Mouse (Mus musculus) left cerebral cortex, postnatal 4 days (tissue): Measurements from ENCODE around the gene Sdc3. TPM values are rescaled to one million over a fixed set of nuclear protein-coding genes. Genes with fewer than 3 reads are reported as not detected.
A peak's percentile ranks its signal among the peaks of the same experiment; 100 is the strongest.

Experiments
- DNase-seq: peaks from one replicate; pipeline ENCODE4 v3.0.0-alpha.2; 2022
- intact Hi-C: fragments of 180-260 bp; cut with DNase I; formaldehyde crosslinking; loops from one replicate; pipeline ENCODE4 v1.15.1; 2025
- total RNA-seq, 2 experiments: library from RNA; stranded (reverse); gene quantifications; 2 replicates each; pipeline ENCODE4 v1.2.3; 2021

The Sdc3 gene
- total RNA-seq, 2 experiments from 2014 or later = 455 to 494 TPM

GRCm38 (mm10) chr4:130867940-130868339 is 75.6 kb downstream of the Sdc3 start:
- DNase-seq = no peak
- intact Hi-C loops = no loop called here

DNA sequence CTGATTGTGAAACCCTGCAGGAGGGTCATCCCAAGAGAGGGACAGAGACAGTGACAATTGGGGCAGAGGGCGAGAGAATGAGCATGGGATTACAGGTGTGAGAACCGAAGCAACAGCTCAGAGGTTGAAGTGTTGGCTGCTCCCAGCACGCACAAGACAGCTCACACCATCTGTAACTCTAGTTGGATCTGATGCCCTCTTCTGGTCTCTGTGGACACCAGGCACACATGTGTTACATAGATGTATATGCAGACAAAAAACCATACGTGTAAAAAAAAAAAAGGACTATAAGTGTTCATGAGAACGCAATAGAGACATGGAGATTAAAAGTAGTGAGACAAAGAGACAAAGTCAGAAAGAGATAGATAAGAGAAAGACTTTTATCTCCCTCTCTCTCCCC is 76.5 kb downstream of the Sdc3 start:
- intact Hi-C loops = no loop called here
- DNase-seq = no peak

DNA sequence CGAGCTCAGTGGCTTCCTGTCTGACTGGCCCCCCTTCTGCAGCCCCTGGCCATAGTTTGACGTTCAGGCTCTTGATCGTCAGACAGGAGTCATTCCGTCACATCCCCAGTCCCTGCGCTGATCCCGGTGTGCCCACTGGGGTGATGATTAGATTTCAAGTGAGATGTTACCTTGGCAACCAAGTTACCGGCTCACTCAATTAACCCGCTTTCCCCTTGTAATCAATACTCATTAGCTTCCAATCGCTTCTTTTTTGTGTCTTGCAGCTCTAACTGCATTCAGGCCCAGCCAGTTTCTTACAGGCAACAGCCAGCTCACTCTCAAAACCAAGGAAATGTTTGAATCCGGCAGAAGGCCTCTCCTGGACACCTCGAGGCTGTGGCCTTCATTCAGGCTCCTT is 80.1 kb downstream of the Sdc3 start:
- intact Hi-C loops = no loop called here

GRCm38 (mm10) chr4:130873440-130873839 is 81.1 kb downstream of the Sdc3 start:
- peak; percentile 41 for DNase-seq
- intact Hi-C loops = no loop called here

More for the DNA sequence above, 80.1 kb downstream of the Sdc3 start:
- no peak for DNase-seq

GRCm38 (mm10) chr4:130874601-130875000 is 82.3 kb downstream of the Sdc3 start:
- intact Hi-C loops = no loop called here
- peak; percentile 96 for DNase-seq

Other genes starting within 250 kb of the Sdc3 start
- 100 to 1,000 TPM; 158 to 164 TPM for gene Nkain1, start 218.4 kb upstream of the Sdc3 start, total RNA-seq
- 100 to 1,000 TPM; 137 to 139 TPM for gene Pum1, start 129.2 kb upstream of the Sdc3 start, total RNA-seq
- 10 to 100 TPM; 10.8 to 15.0 TPM for gene Laptm5, start 120.6 kb downstream of the Sdc3 start, total RNA-seq
- under 1 TPM; 0.24 to 0.34 TPM for gene Matn1, start 151.8 kb downstream of the Sdc3 start, total RNA-seq